Mouse (Mus musculus) heart, postnatal 25 days (tissue): ENCODE results near the gene Gm18336. TPM values are rescaled to one million over a fixed set of nuclear protein-coding genes. Genes with fewer than 3 reads are reported as not detected.
"Not testable (repeated sequence)": the region's sequence is repeated elsewhere in the genome, so short reads cannot be mapped to it uniquely, and the experiment has no call there.

Experiments used
- DNase-seq: peaks from one replicate; pipeline ENCODE4 v3.0.0; 2022; ENCODE audit warnings: low spot score
- intact Hi-C: fragments of 180-260 bp; cut with DNase I; formaldehyde crosslinking; loops from one replicate; pipeline ENCODE4 v1.15.1; 2025
- total RNA-seq, 2 experiments: library from RNA; stranded (reverse); gene quantifications; 2 replicates each; pipeline ENCODE4 v1.2.3; 2021

The Gm18336 gene
- total RNA-seq: not detected

DNA sequence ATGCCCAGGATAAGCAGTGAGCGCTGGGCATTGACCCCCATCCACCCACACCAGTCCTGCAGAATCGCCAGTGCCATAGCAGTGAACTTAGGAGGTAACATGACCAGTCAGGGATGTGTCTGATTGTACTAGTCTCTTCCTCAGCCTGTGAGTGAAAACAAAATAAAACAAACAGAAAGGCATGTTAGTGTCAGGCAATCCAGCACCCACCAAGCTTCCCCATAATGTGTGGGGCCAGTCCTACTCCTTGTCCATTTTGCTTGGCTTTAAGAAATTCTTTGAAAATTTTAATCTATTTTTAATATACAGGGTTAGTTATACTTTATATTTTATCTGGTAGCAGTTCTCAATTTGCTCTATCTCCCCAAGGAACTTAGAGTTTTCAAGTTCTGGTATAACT, at the start of gene Gm18336:
Gene Gm18336, minus strand, starts transcription at position 101 of the 400 bp plus-strand sequence.
- DNase-seq, intact Hi-C loops: not testable (repeated sequence)

GRCm38 (mm10) chrX:73441428-73441827, 42.9 kb upstream of the Gm18336 start:
- DNase-seq: no peak
- intact Hi-C loops: no loop called here

- no peak for DNase-seq
- intact Hi-C loops: loop anchor here (10.0 kb wide), 1 partner anchor 380 kb away; no protein-coding TSS in a partner anchor
Observed at GRCm38 (mm10) chrX:73435252-73435651, 36.7 kb upstream of the Gm18336 start, which contains the start of gene Trex2. Trex2 (minus strand) TSS chrX:73435344.

- no peak for DNase-seq
- intact Hi-C loops: loop anchor here (10.0 kb wide), 1 partner anchor 378 kb away; no protein-coding TSS in a partner anchor
Observed at GRCm38 (mm10) chrX:73432850-73433249, 34.3 kb upstream of the Gm18336 start.

DNA sequence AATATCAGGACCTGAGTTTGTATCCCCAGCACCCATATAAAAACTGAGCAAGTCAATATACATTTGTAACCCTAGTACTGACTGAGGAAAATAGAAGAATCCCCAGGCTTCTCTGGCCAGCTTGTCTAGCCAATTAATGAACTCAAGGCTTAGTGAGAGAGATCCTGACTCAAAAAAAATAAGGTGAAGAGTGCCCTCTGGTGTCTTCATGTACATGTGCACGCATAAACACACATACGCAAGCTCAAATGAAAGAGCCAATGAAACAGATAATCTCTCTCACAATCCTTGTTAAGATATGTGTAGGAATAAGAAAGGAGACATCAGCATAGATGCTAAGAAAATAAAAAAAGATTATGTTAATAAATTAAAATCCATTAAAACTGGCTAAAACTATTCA, 31.5 kb upstream of the Gm18336 start:
- intact Hi-C loops: loop anchor here (10.0 kb wide), 1 partner anchor 375 kb away; no protein-coding TSS in a partner anchor
- DNase-seq: no peak

DNA sequence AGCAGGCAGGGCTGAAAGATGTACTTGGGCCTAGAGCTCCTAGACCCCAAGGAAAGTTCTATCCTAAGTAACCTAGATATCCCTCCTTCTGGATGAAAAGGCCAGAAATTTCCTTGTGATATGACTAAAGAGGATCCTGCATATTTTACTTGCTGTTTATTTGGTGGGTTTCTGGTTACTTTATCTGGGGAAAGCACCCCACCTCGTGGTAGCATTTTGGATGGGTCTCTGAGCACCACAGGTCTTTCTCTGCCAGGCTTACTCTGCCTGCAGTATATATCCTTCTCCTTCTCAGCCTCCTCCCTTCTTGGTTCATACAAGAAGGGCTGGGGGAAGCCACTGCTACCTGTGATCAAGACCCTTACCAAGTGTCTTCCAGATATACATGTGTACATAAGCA, 14.2 kb upstream of the Gm18336 start:
- no peak for DNase-seq
- intact Hi-C loops: no loop called here

DNA sequence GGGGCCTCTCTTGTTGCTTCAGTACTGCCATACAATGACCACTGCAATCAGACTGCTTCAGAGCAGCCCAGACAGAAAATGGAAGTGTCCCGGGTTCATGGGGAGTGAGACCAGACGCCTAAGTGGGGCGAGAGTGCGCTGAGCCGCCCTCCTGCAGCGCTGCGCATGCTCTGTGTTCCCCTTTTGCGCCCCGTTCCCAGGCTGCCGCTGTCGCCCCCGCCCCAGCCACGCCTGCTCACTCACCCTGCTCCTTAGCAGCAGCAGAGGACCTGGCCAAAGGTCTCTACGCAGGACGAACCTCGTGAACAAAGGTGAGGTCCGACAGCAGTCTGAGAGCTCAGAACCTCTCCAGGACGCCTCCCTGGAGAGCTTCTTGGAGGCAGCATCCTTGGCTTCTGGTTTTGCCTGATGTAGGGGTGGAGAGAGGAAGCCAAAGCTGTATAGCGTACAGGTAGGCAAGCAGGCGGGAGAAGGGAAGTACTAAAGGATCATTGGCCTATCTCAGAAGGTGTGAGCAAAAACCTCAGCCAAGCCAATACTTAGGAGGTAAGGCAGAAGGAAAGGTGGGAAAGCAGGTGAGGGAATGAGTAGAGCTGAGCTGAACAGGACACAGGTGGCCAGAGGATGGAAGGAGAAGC, 12.5 kb upstream of the Gm18336 start, which contains the start of gene Zfp92:
Gene Zfp92, plus strand, starts transcription at position 217 of the 638 bp plus-strand sequence.
- no peak for DNase-seq
- intact Hi-C loops: no loop called here

GRCm38 (mm10) chrX:73401616-73402015, 3.1 kb upstream of the Gm18336 start:
- no peak for DNase-seq
- intact Hi-C loops: no loop called here

DNA sequence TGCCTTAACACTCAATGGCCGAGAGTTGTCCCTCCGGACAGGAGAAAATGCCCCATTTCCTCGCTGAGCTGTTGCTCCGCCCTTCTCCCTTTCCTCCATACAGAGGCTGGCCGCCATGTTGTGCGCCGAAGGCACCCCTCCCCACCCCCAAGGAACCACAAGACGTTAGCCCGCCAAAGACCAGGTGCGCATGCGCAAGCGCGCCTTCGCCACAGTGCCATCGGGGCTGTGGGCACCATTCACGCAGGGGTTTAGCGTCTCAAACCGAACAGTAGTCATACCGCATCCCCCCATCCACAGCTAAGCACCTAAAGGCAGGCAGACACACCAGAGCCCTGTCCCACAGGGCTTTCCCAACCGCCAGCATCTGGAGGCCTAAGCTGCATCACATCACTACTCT, 2.4 kb upstream of the Gm18336 start:
- intact Hi-C loops: no loop called here
- DNase-seq: no peak

GRCm38 (mm10) chrX:73396446-73396845, 2.1 kb downstream of the Gm18336 start:
- intact Hi-C loops: no loop called here
- DNase-seq: no peak

GRCm38 (mm10) chrX:73391481-73391880, 7.1 kb downstream of the Gm18336 start:
- no peak for DNase-seq
- intact Hi-C loops: no loop called here

- intact Hi-C loops: no loop called here
Observed at GRCm38 (mm10) chrX:73384924-73385323, 13.6 kb downstream of the Gm18336 start.

DNA sequence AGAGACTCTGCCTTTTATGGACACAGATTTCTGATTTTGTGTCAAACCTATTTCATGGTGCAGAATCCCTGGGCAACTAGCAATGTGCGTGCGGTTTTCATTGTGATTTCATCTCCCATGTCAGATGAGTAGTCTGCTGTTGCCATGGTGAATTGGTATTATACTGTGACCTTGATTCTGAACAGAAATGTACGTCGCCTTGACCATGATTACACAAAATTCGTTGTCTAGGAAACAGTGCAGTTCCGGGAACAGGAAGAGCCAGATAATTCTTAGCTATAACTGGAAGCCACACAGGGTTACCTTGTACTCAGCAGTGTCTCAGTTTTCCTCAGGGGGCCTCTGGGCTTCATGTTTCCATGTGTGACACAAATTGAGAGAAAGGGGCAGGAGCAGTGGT, 14.1 kb downstream of the Gm18336 start:
- DNase-seq: no peak
- intact Hi-C loops: no loop called here

More at GRCm38 (mm10) chrX:73384924-73385323, 13.6 kb downstream of the Gm18336 start:
- DNase-seq: no peak

DNA sequence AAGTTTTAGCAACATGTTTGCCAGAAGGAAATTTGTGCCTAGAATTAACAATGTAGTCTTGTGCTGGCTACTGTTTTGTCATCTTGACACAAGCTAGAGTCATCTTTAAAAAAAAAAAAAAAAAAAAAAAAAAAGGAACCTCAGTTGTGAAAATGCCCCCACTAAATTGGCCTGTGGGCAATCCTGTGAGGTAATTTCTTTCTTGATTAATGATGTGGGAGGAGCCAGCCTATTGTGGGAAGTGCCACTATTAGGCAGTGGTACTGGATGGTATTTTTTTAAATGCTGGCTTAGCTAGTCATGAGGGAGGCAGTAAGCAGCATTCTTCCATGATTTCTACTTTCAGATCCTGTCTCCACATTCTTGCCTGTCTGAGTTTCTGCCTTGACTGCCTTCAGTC, 35.2 kb downstream of the Gm18336 start:
- intact Hi-C loops: no loop called here
- DNase-seq: no peak

DNA sequence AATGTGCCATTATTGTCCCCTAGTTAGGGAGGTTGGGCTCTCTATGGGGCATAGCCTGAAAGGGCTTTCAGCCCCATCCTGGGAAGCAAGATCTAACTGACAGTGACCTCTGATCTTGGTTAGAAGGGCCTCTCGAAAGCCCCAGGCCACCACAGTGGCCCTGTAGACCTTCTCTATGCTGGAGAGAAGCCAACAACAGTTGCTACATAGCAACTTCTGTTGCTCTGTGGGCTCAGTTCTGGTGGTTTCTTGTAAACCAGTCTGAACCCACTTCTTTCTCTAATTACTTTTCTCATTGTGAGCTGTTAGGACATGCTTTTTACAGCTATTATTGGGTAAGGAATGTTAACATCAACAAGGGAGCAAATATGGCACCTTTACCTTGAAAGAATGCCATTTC, 41.8 kb downstream of the Gm18336 start:
- DNase-seq: no peak
- intact Hi-C loops: no loop called here

DNA sequence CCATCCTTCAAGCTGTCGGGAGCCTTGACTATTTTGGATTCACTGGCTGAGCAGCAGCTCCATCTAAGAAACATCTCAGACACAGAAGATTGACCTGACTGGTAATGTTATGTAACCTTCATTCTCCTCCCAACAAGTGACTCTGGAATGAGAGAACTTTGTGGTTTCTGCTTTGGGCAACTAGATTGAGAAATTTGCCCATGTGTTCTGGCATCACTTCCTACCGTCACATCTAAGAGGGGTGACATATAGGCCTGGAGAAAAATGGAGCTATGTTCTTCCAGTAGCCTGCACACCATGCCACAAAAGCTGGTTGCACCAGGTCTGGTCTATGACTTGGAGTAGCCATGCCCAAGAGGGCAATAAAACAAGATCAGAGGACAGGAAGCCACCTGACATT, 42.4 kb downstream of the Gm18336 start:
- intact Hi-C loops: no loop called here
- no peak for DNase-seq

Other genes with a start within 250 kb of the Gm18336 start
- gene Xlr5b, start 249.9 kb downstream of the Gm18336 start, total RNA-seq: not detected
- gene DXBay18, start 249.3 kb downstream of the Gm18336 start, total RNA-seq: not detected
- gene Spin2d, start 221.7 kb downstream of the Gm18336 start, total RNA-seq: not detected
- 1 to 10 TPM in 1 of 2 experiments, under 1 TPM in 1; 0.60 to 1.3 TPM for gene Xlr3b, start 206.5 kb downstream of the Gm18336 start, total RNA-seq
- under 1 TPM; 0.60 to 0.67 TPM for gene Xlr4b, start 184.4 kb downstream of the Gm18336 start, total RNA-seq
- 1 to 10 TPM; 6.9 to 7.5 TPM for gene F8a, start 170.4 kb downstream of the Gm18336 start, total RNA-seq
- gene Xlr4c, start 155.6 kb downstream of the Gm18336 start, total RNA-seq: not detected
- gene Xlr3c, start 133.3 kb downstream of the Gm18336 start, total RNA-seq: not detected
- gene Xlr5a, start 105.8 kb downstream of the Gm18336 start, total RNA-seq: not detected
- not detected for gene Xlr5c, start 105.8 kb downstream of the Gm18336 start, total RNA-seq
- not detected for gene Gm45015, start 61.9 kb downstream of the Gm18336 start, total RNA-seq
- gene Zfp275, start 56.1 kb downstream of the Gm18336 start, total RNA-seq: 1 to 10 TPM; 4.4 to 5.2 TPM
- gene Zfp92, start 12.4 kb upstream of the Gm18336 start, total RNA-seq: not detected
- gene Trex2, start 36.6 kb upstream of the Gm18336 start, total RNA-seq: not detected
- 1 to 10 TPM; 4.8 to 6.2 TPM for gene Haus7, start 60.3 kb upstream of the Gm18336 start, total RNA-seq
- 100 to 1,000 TPM; 213 to 224 TPM for gene Bgn, start 84.9 kb upstream of the Gm18336 start, total RNA-seq
- under 1 TPM in 1 of 2 experiments, not detected in 1; 0.08 TPM for gene Atp2b3, start 104.3 kb upstream of the Gm18336 start, total RNA-seq
- not detected for gene Dusp9, start 240.7 kb upstream of the Gm18336 start, total RNA-seq